Mouse (Mus musculus) thymus, adult 2 months (tissue): ENCODE results near the gene Selenon.

Experiments used
- CTCF ChIP-seq: fragments of 200-500 bp; IDR thresholded peaks from 2 replicates; pipeline ENCODE4 v1.5.1; 2012; ENCODE audit warnings: mild to moderate bottlenecking, control low read depth, low read length, moderate library complexity, borderline replicate concordance; ENCODE audit not compliant: control insufficient read depth, poor library complexity, insufficient read depth; ENCODE audit errors: extremely low read depth
- POLR2A ChIP-seq: fragments of 200-500 bp; IDR thresholded peaks from 2 replicates; pipeline ENCODE4 v1.6.1; 2012; ENCODE audit warnings: mild to moderate bottlenecking, low read length, control low read depth, moderate library complexity; ENCODE audit not compliant: control insufficient read depth, poor library complexity, insufficient read depth; ENCODE audit errors: extremely low read depth

- TF ChIP-seq CTCF (no peak), POLR2A (no peak)
Measured at GRCm38 (mm10) chr4:134533421-134533820, 18.5 kb downstream of the Selenon start.
